Comparison of ENCODE assay signal across 8 mouse cellular contexts in genomic region chr11:108377680-108378362, GRCm38 (mm10). TPM values are rescaled to one million over a fixed set of nuclear protein-coding genes. Genes with fewer than 3 reads are reported as not detected.
DNase-seq lines count a peak whose midpoint lies in the region; ATAC-seq and TF ChIP-seq lines count a peak whose summit lies in the region.

No protein-coding gene starts in this region.

- no peaks in the 10 kb centered on the region for H3K27me3 ChIP-seq in G1E (ENCODE audit: insufficient read depth, low read length)
- H3K27me3 ChIP-seq in forebrain, embryonic 16.5 days (replicated peaks; ENCODE audit: control insufficient read depth, insufficient read depth, low read length): no peaks in the 10 kb centered on the region
- no peaks in the 10 kb centered on the region for H3K27me3 ChIP-seq in lung, embryonic 15.5 days
- no peaks in the 10 kb centered on the region for H3K27me3 ChIP-seq in thymus, adult 2 months (ENCODE audit: control insufficient read depth, insufficient read depth, low read length)

- peaks cover 7% of the 10 kb centered on the region; the same call in 1 of the 2 replicates for H3K9me3 ChIP-seq in G1E (replicated peaks)
- no peaks in the 10 kb centered on the region for H3K9me3 ChIP-seq in forebrain, embryonic 16.5 days (ENCODE audit: control insufficient read depth, low read length)
- H3K9me3 ChIP-seq in lung, embryonic 15.5 days: no peaks in the 10 kb centered on the region

- peak; percentile 29; the same call in 1 of the 2 replicates for TF ChIP-seq CTCF in G1E (IDR thresholded peaks at IDR 0.05; ENCODE audit: low read depth, low read length)
- peak; percentile 97 for TF ChIP-seq CTCF in layer of hippocampus, adult 2 months (conservative IDR thresholded peaks at IDR 0.05)
- peak; percentile 74; the same call in 1 of the 2 replicates for TF ChIP-seq CTCF in thymus, adult 2 months (IDR thresholded peaks at IDR 0.05; ENCODE audit: borderline replicate concordance, control insufficient read depth, extremely low read depth, insufficient read depth, low read length, poor library complexity)

- no peak overlapping the region for H3K9ac ChIP-seq in forebrain, embryonic 16.5 days (replicated peaks; ENCODE audit: low read depth, low read length)
- no peak overlapping the region for H3K9ac ChIP-seq in lung, embryonic 15.5 days

- no peak for DNase-seq in G1E (ENCODE audit: low spot score)
- DNase-seq in layer of hippocampus, adult 2 months (ENCODE audit: low spot score in 2 of 2): peak; percentile 81
- peak; percentile 31 for DNase-seq in ovary, postnatal 10 days (ENCODE audit: low spot score)
- DNase-seq in thymus, adult 2 months: peak; percentile 79

- 21% methylated on average over 19 of the region's 19 CpGs for WGBS in forebrain, embryonic 16.5 days
- WGBS in lung, embryonic 15.5 days: 35% methylated on average over 19 of the region's 19 CpGs
- WGBS in thymus, adult 2 months: 25% methylated on average over 19 of the region's 19 CpGs

- 0 out of 2 replicates have a peak, but pooled peaks have one; percentile 41 for ATAC-seq in G1E (ENCODE audit: extremely low read depth, insufficient number of reproducible peaks, low FRiP score, poor library complexity, severe bottlenecking)
- ATAC-seq in cerebellum, adult (ENCODE audit: insufficient number of reproducible peaks, low FRiP score, low TSS enrichment): peak; percentile 78
- ATAC-seq in forebrain, embryonic 16.5 days: peak; percentile 98
- ATAC-seq in hematopoietic stem cell, adult 5-6 weeks (replicated peaks in 1 of 2; ENCODE audit: insufficient read depth in 1 of 2, low FRiP score in 2 of 2, low TSS enrichment in 1 of 2, low read depth in 1 of 2, poor library complexity in 2 of 2, severe bottlenecking in 2 of 2): peak; percentile 84 to 90
- ATAC-seq in lung, embryonic 15.5 days (ENCODE audit: borderline replicate concordance, extremely low read depth, low FRiP score, low TSS enrichment): peak; percentile 65

- no peak overlapping the region for H3K4me3 ChIP-seq in G1E (ENCODE audit: low read depth, low read length)
- no peak overlapping the region for H3K4me3 ChIP-seq in forebrain, embryonic 16.5 days (replicated peaks; ENCODE audit: low read length)
- H3K4me3 ChIP-seq in layer of hippocampus, adult 2 months: peak overlapping the region; percentile 23
- H3K4me3 ChIP-seq in lung, embryonic 15.5 days: no peak overlapping the region
- H3K4me3 ChIP-seq in thymus, adult 2 months (ENCODE audit: control insufficient read depth, insufficient read depth, low read length): no peak overlapping the region

- H3K4me1 ChIP-seq in G1E (ENCODE audit: insufficient read depth, low read depth, low read length): no peaks in the 10 kb centered on the region
- H3K4me1 ChIP-seq in forebrain, embryonic 16.5 days (replicated peaks; ENCODE audit: control insufficient read depth, insufficient read depth, low read length): peaks cover 4% of the 10 kb centered on the region; the same call in 1 of the 2 replicates
- peaks cover 3% of the 10 kb centered on the region; the same call in 1 of the 2 replicates for H3K4me1 ChIP-seq in lung, embryonic 15.5 days
- H3K4me1 ChIP-seq in thymus, adult 2 months (replicated peaks; ENCODE audit: control insufficient read depth, insufficient read depth, low read length): no peaks in the 10 kb centered on the region

- peak overlapping the region; percentile 46 for H3K4me2 ChIP-seq in forebrain, embryonic 16.5 days (ENCODE audit: low read length)
- peak overlapping the region; percentile 30; the same call in 1 of the 2 replicates for H3K4me2 ChIP-seq in lung, embryonic 15.5 days

- no peaks in the 10 kb centered on the region for H3K36me3 ChIP-seq in G1E (replicated peaks)
- H3K36me3 ChIP-seq in forebrain, embryonic 16.5 days (ENCODE audit: control insufficient read depth, insufficient read depth): no peaks in the 10 kb centered on the region
- no peaks in the 10 kb centered on the region for H3K36me3 ChIP-seq in lung, embryonic 15.5 days
- no peaks in the 10 kb centered on the region for H3K36me3 ChIP-seq in thymus, adult 2 months (ENCODE audit: control insufficient read depth, insufficient read depth, low read length)

- no peak for TF ChIP-seq POLR2A in thymus, adult 2 months (IDR thresholded peaks at IDR 0.05; ENCODE audit: control insufficient read depth, extremely low read depth, insufficient read depth, low read length, poor library complexity)

- H3K27ac ChIP-seq in forebrain, embryonic 16.5 days (ENCODE audit: low read length): no peak overlapping the region
- H3K27ac ChIP-seq in layer of hippocampus, adult 2 months: peak overlapping the region; percentile 57; the same call in 1 of the 2 replicates
- H3K27ac ChIP-seq in lung, embryonic 15.5 days: no peak overlapping the region
- H3K27ac ChIP-seq in thymus, adult 2 months (ENCODE audit: control insufficient read depth, insufficient read depth, low read length): no peak overlapping the region

RNA-seq across cellular contexts. Expression of gene Prkca, which starts 34.1 kb away (rescaled TPM):
- total RNA-seq in G1E (2014; fragmentation: Nextera tagmentation): not detected in 2 replicates
- 0.06 and 0.11 TPM in 2 replicates for total RNA-seq in G1E (2017)
- not detected in 2 replicates for polyA plus RNA-seq in G1E (2012)
- polyA plus RNA-seq in forebrain, embryonic 16.5 days (2015; fragmentation: Nextera tagmentation; extraction: Ambion mirVana): 6.5 and 7.5 TPM in 2 replicates
- 10.8 and 13.7 TPM in 2 replicates for total RNA-seq in hematopoietic stem cell, adult 5-6 weeks (2017)
- total RNA-seq in layer of hippocampus, adult 2 months (2021): 100 to 1,000 TPM; 211 to 241 TPM
- polyA plus RNA-seq in lung, embryonic 15.5 days (2015; fragmentation: Nextera tagmentation; extraction: Ambion mirVana): 9.7 and 11.3 TPM in 2 replicates
- 11.0 and 12.2 TPM in 2 replicates for polyA plus RNA-seq in thymus, adult 2 months (2012; rRNA removed)

RNA-seq across cellular contexts. Expression of gene Apoh, which starts 34.7 kb away (rescaled TPM):
- not detected in 2 replicates for total RNA-seq in G1E (2014; fragmentation: Nextera tagmentation)
- total RNA-seq in G1E (2017): not detected in 2 replicates
- not detected in 2 replicates for polyA plus RNA-seq in G1E (2012)
- polyA plus RNA-seq in forebrain, embryonic 16.5 days (2015; fragmentation: Nextera tagmentation; extraction: Ambion mirVana): 0.24 TPM in 1 of 2 replicates, not detected in the other
- not detected in 2 replicates for total RNA-seq in hematopoietic stem cell, adult 5-6 weeks (2017)
- 1 to 10 TPM in 1 of 2 experiments, under 1 TPM in 1; 0.82 to 1.0 TPM for total RNA-seq in layer of hippocampus, adult 2 months (2021)
- polyA plus RNA-seq in lung, embryonic 15.5 days (2015; fragmentation: Nextera tagmentation; extraction: Ambion mirVana): 0.45 and 3.7 TPM in 2 replicates
- 0.40 and 3.3 TPM in 2 replicates for polyA plus RNA-seq in thymus, adult 2 months (2012; rRNA removed)

RNA-seq across cellular contexts. Expression of gene Cep112, which starts 47.2 kb away (rescaled TPM):
- total RNA-seq in G1E (2014; fragmentation: Nextera tagmentation): not detected in 2 replicates
- 0.22 TPM in 1 of 2 replicates, not detected in the other for total RNA-seq in G1E (2017)
- polyA plus RNA-seq in G1E (2012): not detected in 2 replicates
- polyA plus RNA-seq in forebrain, embryonic 16.5 days (2015; fragmentation: Nextera tagmentation; extraction: Ambion mirVana): 11.0 and 14.2 TPM in 2 replicates
- 3.0 and 5.0 TPM in 2 replicates for total RNA-seq in hematopoietic stem cell, adult 5-6 weeks (2017)
- total RNA-seq in layer of hippocampus, adult 2 months (2021): 10 to 100 TPM; 21.0 to 23.1 TPM
- polyA plus RNA-seq in lung, embryonic 15.5 days (2015; fragmentation: Nextera tagmentation; extraction: Ambion mirVana): 15.8 and 19.4 TPM in 2 replicates
- 0.07 and 0.14 TPM in 2 replicates for polyA plus RNA-seq in thymus, adult 2 months (2012; rRNA removed)

Comparison
In these comparisons a context has a peak if more than half of its experiments do, and no peak if none do; other contexts are left out.
1. ATAC-seq: peak in every context shown above with its lines; median percentile 98 in forebrain, embryonic 16.5 days; 87 in hematopoietic stem cell, adult 5-6 weeks; 78 in cerebellum, adult; 65 in lung, embryonic 15.5 days; 41 in G1E.
2. CTCF ChIP-seq: peak in every context shown above with its lines; median percentile 97 in layer of hippocampus, adult 2 months; 74 in thymus, adult 2 months; 29 in G1E.
3. RNA of gene Cep112, which starts 47.2 kb away (polyA plus RNA-seq): 15.8 to 19.4 TPM in lung, embryonic 15.5 days and 11.0 to 14.2 TPM in forebrain, embryonic 16.5 days; 0.07 to 0.14 TPM in thymus, adult 2 months and not detected in G1E; every median in the first group is over 10 times any median in the second.